Mouse (Mus musculus) testis, postnatal 14 days (tissue): ENCODE results near the gene Mrgpre.
A peak's percentile ranks its signal among the peaks of the same experiment; 100 is the strongest.

ENCODE experiments used
- DNase-seq: peaks from one replicate; pipeline ENCODE4 v3.0.0; 2021; ENCODE audit warnings: low spot score

Mrgpre gene

DNA sequence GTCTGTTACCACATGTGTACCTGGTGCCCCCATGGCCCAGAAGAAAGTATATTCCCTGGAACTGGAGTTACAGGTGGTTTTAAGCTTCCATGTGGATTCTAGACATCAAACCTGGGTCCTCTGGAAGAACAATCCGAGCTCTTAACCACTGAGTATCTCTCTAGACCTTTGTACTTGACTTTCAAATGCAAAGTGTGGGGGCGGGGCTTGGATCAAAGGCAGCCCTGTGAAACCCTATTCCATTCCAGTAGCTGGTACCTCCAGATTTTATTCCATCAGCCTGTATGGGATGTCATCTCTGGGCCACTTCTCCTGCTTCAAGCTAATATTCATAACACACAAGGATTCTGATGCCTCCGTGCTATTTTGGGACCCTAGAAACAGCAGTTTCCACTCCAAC, 8.2 kb downstream of the Mrgpre start:
- DNase-seq = no peak

- no peak for DNase-seq
Measured at GRCm38 (mm10) chr7:143769461-143769860, 14.8 kb downstream of the Mrgpre start.

DNA sequence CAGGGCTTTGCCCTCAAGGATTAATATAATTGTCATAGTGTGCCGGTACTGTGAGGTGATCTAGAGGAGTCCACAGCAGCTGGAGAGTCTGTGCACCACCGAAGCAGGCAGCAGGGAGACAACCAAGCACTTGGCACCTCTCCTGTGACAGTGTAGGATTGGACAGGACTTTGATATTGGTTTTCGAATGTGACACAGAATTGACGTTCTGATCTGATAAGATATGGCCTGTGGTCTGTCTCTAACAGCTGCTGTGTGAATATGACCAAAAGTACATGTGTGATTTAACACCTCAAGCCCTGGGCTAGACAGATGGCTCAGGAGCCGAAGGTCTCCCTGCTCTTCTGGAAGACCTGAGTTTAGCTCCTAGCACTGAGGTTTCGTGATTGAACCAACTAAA, 16.0 kb downstream of the Mrgpre start:
- DNase-seq = no peak

- DNase-seq = no peak
Measured at GRCm38 (mm10) chr7:143766893-143767292, 17.4 kb downstream of the Mrgpre start, which contains the start of gene Mrgprg. TSS of gene Mrgprg (minus strand) at chr7:143766993.

DNA sequence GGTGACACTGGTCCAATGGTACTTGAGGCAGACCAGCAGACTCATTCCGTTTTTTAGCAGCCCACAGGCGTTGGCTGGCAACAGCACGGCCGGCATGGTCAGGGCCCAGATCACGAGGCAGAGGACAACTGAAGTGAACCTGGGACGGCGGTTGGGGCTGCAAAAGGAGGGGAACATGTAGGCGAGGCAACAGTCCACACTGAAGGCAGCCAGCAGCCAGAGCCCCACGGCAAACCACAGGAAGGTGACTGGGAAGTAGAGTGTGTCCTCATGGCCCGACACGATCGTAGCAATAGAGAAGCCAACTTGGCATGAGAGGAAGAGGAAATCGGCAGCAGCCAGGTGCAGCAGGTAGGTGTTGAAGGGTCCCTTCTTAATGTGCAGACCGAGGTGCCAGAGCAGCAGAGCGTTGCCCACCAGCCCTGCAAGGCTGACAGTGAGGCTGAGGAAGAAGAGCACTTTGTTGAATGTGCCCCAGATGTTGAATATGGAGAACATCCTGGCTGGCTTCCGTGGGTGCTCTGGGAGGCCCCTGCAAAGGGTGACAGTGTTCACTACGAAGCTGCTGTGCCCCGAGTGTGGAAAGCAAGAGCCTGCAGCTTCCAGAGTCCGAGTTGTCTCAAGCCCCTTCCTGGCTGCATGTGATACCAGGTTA, 19.3 kb downstream of the Mrgpre start:
- DNase-seq = no peak

GRCm38 (mm10) chr7:143763794-143764193, 20.5 kb downstream of the Mrgpre start:
- DNase-seq = no peak

DNA sequence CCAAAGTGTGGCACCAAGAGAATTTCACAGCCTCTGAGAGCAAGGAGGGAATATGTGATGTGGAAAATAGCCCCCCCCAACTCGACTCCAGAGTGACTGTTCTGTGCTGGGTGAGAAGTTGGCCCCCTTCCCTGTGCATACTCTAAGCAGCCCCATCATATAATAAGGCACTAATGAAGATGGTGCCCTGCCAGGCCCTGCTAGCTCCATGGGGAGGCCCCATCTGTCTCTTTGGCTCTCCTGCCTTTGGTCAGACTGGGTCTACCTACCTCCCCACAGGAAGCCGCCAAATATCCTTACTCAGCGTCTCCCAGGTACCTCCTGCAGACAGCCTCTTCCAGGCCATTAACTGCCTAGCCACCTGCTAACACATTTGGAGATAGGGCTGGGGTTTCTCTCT, 25.3 kb downstream of the Mrgpre start:
- no peak for DNase-seq

DNA sequence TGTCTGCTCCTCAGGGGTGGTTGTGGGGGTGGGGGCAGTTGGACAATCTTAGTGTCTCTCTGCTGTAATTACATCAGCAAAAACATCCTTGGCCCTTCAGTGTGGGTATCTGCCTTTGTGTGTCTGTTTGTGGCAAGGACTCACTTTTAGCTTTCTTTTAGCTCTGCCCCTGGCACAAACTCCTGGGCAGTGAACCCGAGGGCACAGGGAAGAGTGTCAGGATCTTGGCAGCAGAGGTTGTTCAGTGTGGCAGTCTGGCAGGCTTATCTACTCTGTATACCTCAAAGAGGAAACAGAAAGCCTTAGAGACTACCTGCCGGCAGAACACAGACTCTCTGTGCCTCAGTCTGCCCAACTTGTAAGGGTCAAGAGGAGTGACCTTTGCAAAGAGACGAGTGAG, 26.6 kb downstream of the Mrgpre start:
- DNase-seq = no peak

- peak; percentile 66 for DNase-seq
Measured at GRCm38 (mm10) chr7:143757027-143757390, 27.3 kb downstream of the Mrgpre start.

GRCm38 (mm10) chr7:143756125-143757026, 27.9 kb downstream of the Mrgpre start, which contains the start of gene Osbpl5:
TSS of gene Osbpl5 (minus strand) at chr7:143756985.
- no peak for DNase-seq

DNA sequence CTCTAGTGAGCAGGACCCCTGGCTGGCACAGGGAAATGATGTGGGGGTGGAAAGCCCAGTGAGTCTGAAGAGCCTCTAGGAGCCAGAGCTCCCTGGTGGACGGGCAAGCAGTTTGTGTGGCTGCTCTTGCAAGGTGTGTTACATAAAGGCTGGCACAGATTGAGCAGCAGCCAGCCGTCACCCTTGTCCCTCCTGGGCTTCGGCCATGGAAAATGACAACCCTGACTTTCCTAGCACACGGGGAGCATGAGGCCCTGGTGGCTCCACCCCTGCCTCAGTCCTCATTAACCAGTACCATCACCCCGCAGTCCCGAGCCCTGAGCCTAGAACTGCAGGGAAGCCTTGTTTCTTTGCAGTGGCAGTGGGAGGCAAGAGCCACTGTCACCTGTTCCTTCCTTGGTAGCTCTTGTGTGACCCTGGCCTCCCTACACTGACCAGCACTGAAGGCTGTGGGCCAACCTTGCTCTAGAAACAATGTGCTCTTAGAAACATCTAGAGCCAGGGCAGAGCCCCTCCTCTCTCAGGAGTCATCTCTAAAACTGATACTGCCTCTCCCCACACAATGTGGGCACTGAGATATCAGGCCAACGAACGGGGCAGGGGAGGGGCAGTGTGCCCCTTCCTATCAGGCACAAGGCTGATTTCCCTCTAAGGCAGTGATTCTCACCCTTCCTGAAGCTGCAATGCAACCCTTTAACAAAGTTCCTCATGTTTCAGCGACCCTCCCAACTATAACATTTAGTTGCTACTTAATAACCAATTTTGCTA, 28.8 kb downstream of the Mrgpre start:
- peak; percentile 76 for DNase-seq

- DNase-seq = no peak
Measured at GRCm38 (mm10) chr7:143753990-143754715, 30.1 kb downstream of the Mrgpre start.

DNA sequence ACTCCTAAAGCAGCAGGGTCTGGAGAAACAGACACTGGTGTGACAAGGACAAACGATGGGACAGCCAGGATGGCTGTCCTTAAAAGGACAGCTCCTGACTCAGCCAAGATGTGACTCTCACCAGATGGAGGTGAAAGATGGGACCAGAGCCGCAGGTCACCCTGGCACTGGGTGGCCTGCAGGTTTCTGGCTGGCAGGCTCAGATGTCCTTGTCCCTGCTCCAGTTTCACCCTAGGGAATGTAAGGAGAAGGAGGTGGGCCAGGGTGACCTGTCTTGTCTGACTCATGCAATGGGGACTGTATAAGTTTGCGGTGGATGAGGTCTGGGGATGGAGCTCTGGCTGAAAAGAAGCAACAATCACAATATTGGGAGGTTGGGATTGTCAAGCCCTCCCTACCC, 31.7 kb downstream of the Mrgpre start:
- DNase-seq = no peak

DNA sequence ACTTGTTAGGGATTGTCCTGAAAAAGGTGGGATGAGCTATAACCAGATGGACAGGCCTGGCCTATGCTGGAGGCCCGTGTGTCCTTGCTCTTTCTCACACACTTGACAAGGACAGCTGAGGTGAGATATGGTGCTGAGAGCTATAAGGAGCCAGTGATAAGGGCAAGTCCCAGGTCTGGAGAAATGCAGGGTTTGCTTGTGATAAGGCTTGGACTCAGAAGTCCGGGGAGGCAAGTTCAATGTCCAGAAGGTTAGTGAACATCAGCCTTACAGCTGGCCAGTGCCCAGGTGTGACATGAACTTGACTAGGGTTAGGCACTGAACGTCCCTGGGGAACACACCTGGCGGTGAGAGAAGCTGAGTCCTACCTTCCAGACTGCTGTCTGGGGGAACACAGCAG, 32.2 kb downstream of the Mrgpre start:
- DNase-seq = no peak

DNA sequence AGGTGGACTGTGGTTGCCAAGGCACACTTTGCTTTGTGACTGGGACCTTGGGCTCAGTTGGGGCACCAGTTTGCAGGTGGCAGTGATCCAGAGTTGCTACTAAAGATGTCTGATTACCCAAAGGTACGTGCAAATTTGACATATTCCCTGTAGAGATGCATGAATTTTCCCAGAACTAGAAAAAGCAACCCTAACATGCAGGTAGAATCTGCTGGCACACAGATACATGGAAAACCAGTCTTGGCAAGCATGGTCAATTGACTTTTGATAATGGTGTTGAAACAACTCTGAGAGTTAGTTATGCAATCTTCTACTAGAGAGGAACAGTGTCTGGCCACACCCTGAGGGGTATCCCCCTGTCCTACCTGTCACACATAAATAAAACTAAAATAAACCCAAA, 32.9 kb downstream of the Mrgpre start:
- no peak for DNase-seq

DNA sequence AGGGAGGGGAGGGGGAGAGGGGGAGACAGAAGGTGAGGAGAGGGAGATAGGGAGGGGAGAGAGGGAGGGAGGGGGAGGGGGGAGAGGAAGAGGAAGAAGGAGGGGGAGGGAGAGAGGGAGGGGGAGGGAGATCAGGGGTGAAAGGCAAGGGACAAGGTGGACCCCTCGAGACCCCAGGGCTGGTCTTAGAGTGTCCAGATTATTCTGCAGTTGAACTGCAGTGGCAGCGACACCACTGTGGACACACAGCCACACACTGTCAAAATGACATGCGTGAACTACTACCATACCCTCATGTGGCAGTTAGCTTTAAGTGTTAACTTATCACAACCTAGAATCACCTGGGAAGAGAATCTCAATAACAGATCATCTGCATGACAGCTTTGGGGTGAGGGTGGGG, 35.3 kb downstream of the Mrgpre start:
- no peak for DNase-seq

DNA sequence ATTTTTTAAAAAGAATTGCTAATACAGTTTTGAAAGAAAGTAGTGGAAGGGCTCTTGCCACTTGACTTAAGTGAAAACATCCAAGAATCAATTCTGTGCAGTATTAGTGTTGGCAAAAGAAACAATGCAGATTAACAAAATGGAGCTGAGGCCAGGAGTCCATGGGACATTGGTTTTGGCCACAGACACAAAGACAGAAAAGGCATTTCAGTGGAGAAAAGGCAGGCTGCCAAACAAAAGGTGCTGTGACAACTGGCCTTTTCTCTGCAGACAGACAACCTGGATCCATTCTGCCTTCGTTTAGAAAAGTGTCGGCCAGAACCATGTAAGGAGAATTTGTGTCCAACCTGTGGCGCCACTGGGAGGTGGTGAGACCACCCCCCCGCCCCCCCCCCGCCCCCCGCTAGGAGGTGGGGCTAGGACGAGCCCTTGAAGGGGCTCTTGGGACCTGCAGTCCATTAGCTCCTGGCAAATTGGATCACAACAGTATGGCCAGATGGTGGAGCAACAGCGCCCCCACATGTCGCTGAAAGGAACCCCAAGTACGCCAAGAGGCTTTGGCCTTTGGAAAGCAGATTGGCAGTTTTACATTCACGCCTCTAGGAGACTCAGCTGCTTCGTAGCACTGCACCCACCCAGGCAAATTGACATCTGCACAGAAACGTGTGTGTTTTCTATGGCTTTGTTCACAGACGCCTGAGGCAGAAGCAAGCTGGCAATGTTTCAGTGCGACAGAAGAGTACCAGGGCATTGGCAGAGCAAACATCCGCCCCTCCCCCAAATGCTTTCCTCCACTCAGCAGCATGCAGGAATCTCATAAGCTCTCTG, 36.0 kb downstream of the Mrgpre start:
- DNase-seq = peak; percentile 73

DNA sequence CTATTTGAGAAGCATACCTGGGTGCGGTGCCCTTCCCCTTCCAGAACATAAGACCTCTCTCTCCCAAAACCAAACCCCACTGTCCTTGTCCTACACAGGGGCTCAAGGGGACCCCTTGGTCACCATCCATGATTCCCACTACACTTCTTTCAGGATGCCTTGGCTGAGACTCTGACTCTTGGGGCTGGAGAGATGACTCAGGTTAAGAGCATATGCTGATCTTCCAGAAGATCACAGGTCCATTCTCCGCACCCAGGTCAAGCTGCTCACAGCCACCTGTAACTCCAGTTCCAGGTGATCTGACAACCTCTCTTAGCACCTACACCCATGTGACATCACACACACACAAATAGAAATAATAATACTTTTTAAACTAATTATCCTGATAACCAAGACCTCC, 43.6 kb downstream of the Mrgpre start:
- no peak for DNase-seq

DNA sequence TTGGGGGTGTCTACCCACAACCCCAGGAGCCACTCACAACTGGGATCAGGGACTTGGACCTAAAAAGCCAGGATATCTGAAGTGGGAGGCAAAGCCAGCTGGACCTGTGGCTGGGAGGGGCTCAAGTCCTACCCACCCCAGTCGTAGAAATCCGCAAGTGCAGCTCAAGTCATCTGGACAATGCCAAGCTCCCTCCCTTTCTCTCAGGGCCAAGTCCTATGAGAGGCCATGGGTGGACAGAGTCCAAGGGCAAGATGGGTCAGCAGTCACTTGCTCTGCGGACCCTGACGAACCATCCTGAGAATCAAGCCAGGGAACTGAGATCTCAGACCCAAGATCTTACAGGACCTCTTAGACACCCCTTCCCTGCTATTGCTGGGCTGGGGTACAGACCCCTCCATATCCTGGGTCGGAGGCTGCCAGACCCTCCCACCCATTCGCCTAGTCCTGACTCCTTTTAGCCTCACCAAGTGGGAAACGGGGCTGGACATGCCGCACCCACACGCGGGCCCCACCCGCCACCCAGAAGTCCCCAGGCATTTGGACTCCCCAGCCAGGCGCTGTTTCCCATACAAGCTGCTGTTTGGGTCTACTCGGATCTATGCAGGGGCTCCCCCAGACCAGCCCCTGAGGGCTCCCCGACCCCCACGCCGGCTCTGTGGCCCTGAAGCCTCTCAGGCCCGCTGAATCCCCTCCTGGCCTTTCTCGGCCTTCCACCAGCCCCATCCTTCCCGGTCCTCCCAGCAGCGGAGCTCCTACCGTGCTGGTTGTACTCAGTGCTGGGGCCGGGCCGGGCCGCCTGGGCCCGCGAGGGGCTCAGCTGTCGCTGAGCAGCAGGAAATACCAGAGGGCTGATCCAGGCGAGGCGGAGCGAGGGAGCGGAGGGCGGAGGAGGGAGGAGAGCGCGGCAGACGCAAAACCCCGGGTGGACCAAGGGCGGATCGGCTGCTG, 44.5 kb downstream of the Mrgpre start:
- DNase-seq = peak; percentile 62

DNA sequence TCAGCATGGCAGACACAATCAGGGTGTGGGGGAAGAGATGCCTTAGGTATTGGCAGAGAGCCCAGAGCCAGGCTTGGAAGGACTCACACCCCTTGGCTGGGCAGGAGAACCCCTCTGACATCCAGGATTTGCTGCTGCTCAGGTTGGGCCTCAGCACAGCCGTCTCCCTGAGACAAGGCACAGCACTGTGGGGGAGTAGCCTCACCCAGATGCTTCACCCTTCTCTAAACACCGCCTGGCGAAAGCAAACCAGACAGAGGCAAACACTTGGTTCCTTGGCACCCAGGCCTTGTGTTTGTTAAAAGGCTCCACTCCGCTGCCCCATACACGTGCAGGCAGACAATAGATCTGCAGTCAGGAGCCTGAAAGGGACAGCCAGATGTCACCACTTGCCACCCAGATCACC, 45.7 kb downstream of the Mrgpre start:
- no peak for DNase-seq
